Mouse (Mus musculus) layer of hippocampus, adult 9-10 months (tissue): ENCODE results near the gene Lhx5.

Experiments
- DNase-seq: peaks from one replicate; pipeline ENCODE4 v3.0.0; 2022; ENCODE audit warnings: low spot score

Lhx5 gene

GRCm38 (mm10) chr5:120432486-120433015 lies 1.1 kb downstream of the Lhx5 start:
- no peak for DNase-seq

GRCm38 (mm10) chr5:120433135-120433760 lies 1.7 kb downstream of the Lhx5 start:
- no peak for DNase-seq

- DNase-seq = no peak
Measured at GRCm38 (mm10) chr5:120434231-120434735, 2.8 kb downstream of the Lhx5 start.

DNA sequence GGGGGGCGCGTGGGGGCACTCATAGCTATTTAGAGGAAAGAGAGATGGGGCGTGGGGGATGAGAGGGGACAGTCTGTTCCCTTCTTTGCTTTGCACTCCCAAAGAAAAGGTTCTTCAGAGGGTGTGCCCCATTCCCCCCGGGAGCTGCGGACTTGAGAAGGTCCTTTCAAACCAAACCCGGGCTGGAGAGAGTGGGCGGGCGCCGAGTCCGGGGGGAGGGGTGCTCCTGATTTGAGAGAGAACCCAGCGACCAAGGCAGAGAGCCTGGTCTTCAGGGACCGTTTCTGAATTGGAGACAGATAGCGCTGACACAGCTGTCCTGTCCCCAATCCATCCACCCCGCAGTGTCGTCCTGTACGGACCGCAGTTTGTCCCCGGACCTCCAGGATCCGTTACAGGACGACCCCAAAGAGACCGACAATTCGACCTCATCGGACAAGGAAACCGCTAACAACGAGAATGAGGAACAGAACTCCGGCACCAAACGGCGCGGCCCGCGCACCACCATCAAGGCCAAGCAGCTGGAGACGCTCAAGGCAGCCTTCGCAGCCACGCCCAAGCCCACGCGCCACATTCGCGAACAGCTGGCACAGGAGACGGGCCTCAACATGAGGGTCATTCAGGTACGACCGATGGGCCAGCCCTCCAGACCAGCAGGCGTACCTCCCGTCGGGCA lies 3.6 kb downstream of the Lhx5 start:
- DNase-seq = no peak

GRCm38 (mm10) chr5:120435731-120436501 lies 4.4 kb downstream of the Lhx5 start:
- no peak for DNase-seq

- DNase-seq = no peak
Measured at GRCm38 (mm10) chr5:120436885-120437495, 5.5 kb downstream of the Lhx5 start.

DNA sequence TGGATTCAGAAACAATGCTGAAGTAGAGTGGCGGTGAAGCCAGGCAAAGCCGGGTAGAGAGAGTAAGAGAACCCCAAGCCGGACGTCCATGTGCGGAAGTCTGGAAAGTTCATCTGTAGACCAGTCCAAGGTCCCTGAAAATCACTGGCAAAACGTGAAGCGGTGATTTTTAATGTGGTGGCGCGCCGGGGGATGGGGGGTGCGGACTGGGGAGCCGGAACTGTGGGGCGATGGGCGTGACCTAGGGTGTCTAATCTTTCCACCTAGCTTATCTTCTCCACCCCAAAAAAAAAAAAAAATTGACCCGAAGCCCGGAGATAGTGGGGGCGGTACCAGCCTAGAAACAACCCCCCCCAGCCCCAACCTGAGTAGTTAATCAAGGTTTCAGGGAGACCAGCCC lies 6.0 kb downstream of the Lhx5 start:
- no peak for DNase-seq

DNA sequence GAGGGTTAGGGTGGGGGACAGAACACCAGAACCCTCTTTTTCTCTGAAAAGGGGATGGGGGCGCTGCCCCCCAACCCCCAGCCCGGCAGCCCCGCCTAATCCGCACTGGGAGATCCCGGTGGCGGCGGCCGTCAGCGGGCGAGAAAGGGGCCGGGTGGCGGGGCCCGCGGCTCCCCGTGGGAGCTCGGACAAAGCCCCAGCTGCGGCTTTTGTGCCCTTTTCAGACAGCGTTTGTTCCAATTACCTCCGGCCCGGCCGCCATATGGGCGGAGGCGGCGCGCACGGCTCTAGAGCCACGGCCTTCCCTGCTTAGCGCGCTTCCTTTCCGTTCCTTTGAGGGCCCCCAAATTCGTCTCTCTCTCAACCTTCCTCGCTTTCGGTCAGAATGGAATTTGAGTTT lies 6.5 kb downstream of the Lhx5 start:
- DNase-seq = no peak

- DNase-seq = no peak
Measured at GRCm38 (mm10) chr5:120438469-120438868, 7.0 kb downstream of the Lhx5 start.

GRCm38 (mm10) chr5:120438991-120439710 lies 7.7 kb downstream of the Lhx5 start:
- no peak for DNase-seq

DNA sequence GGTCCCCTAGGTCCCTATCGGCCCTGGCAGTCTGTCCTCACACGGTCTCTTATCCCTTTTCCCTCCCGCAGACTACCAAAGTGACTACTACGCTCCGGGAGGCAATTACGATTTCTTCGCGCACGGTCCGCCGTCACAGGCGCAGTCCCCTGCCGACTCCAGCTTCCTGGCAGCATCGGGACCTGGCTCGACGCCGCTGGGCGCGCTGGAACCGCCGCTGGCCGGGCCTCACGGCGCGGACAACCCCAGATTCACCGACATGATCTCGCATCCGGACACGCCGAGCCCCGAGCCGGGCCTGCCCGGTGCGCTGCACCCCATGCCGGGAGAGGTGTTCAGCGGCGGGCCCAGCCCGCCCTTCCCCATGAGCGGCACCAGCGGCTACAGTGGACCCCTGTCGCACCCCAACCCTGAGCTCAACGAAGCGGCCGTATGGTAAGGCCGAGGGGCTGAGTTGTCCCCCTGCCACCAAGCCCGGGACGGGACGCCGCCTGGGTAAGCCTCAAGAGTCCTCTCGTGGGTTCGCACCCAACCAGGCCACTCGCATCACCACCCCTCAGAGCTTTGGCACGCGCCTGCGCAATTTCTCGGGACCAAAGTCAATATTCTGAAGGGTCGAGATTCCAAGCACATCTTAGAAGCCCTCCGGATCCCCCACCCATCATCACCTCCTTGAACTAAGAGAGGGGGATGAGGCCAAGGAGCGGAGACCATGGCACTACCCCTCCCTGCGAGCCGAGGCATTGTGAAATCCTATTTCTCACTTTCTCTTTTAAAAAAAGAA lies 8.6 kb downstream of the Lhx5 start:
- no peak for DNase-seq

DNA sequence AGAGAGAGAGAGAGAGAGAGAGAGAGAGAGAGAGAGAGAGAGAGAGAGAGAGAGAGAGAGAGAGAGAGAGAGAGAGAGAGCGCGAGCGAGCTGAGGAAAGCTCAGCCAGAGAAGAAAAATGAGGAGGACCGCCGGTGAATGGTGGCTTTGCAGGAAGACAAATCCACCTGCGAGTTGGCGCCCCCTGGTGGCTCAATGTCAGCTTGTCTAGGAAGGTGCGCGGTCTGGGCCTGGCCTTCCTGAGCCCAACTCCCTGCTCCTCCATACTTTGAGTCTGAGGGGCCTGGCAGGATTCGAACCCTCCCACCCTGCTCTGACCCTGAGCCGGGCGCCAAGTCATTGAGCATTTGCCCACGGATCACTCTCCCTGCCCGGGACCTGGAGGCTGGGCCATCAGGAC lies 9.2 kb downstream of the Lhx5 start:
- peak; percentile 59 for DNase-seq

GRCm38 (mm10) chr5:120447305-120447704 lies 15.8 kb downstream of the Lhx5 start:
- DNase-seq = no peak

DNA sequence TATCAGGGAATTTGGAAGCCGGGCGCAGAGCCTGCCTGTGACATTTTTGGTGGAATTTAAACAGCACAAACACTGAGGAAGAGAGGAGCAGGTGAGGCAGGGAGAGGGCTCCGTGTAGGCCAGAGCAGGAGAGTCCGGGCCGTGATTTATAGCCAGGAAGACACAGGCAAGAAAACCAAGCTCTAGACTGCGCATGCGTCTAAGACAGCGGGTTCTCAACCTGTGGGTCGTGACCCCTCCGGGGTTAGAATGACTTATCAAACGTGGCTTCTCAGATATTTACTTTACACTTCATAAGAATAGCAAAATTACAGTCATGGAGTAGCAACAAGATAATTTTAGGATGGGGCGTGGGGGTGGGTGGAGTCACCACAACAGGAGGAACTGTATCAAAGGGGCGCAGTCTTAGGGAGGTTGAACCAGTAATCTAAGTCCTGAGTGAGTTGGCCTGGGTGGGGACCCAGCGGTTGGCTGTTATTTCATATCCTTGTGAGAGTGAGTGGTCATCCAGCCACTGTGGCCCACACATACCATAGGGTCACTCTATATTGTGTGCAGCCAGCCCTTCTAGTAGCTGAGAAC lies 23.3 kb downstream of the Lhx5 start:
- DNase-seq = no peak

DNA sequence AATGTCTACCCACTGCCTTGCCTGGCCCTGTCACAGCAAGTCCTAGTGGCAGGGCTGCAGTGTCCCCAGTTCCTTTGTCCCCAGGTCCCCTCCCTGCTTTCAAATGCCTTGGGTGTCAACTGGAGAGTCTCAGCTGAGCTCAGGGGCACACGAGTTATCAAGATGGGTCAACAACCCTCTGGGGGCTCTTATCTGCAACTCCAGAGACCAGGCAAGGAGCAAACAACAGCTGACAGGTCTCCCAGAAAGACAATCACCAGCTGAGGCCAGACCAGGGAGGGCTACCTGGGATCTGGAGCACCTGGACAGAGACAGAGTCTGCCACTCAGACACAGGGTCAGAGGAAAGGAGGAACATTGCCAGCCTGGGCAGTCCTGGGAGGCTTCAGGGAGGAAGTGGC lies 24.8 kb downstream of the Lhx5 start:
- no peak for DNase-seq

DNA sequence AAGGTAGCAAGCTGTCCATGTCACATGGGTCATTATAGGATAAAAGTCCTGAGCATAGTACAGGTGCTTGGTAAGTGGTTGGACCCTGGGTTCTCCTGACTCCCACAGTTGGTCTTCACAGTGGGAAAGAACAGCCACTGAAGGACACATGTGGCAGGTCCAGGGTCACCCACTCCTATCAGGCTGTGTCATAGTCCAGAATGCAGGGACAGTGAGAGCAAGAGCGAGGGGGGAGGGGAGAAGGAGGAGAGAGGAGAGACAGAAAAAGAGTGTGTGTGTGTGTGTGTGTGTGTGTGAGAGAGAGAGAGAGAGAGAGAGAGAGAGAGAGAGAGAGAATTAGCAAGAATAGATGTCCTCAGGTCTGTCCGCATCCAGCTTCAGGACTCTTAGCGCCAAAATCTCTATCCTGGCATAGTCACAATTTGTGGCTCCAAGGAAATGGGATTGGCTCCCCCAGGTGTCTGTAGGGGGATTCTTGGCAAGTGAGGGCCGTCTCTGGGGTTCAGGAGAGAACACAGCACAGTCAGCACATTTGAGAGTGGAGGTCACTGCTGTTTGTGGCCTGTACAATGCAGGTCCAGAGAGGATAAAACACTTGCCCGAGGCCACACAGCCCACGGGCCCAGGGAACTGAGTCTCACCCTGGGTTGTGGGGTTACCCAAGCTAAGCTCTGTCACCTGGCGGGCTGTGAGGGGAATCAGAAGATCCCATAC lies 25.5 kb downstream of the Lhx5 start:
- no peak for DNase-seq

- DNase-seq = no peak
Measured at GRCm38 (mm10) chr5:120457628-120458027, 26.1 kb downstream of the Lhx5 start.

GRCm38 (mm10) chr5:120459133-120459532 lies 27.6 kb downstream of the Lhx5 start:
- DNase-seq = no peak

- no peak for DNase-seq
Measured at GRCm38 (mm10) chr5:120461902-120462301, 30.4 kb downstream of the Lhx5 start.

DNA sequence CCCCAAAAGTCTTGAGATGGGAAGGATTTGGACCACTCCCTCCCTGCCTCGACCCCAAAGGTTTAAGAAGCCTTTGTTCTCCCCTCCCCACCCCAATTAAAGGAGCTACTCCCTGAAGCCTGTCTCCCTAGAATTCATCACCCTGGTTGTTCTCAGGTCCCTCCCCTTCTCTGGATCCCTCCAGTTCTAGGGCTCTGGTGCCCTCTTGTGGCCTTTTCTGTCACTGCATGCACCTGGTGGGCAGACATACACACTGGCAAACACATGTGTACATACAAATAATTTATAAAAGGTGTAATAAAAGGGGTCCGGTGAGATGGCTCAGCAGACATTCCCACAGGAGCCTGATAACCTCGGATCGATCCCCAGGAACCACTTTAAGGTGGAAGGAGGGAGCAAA lies 32.8 kb downstream of the Lhx5 start:
- DNase-seq = no peak
